Mouse (Mus musculus) adrenal gland, adult (tissue): ENCODE data around the gene Efnb1.

Source experiments
- DNase-seq, 2 experiments: peaks; one replicate each; pipeline ENCODE4 v3.0.0; 2022 to 2023; ENCODE audit warnings: low spot score in 1 of 2; ENCODE audit not compliant: inconsistent age in 2 of 2

The Efnb1 gene

GRCm38 (mm10) chrX:99152566-99153265 is 16.8 kb downstream of the Efnb1 start:
- DNase-seq = no peak

GRCm38 (mm10) chrX:99153266-99153646 is 17.3 kb downstream of the Efnb1 start:
- DNase-seq = no peak

DNA sequence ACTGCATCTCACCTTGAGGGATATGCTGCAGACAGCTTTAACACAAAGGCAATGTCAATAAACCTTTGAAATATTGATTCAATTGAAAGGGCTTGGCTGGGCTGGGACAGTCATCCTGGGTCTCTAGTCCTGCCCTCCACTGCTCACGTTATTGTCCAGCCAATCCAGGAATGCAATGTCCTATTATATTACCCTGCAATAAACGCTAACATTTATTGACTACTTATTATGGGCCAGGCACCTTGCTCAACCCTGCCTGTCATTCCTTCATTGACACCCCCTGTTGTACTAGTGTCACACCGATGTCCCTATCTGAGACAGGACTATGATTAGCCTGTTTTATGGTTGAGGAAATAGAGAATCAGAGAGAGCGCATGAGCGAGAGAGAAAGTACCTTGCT is 18.4 kb downstream of the Efnb1 start:
- DNase-seq = no peak

DNA sequence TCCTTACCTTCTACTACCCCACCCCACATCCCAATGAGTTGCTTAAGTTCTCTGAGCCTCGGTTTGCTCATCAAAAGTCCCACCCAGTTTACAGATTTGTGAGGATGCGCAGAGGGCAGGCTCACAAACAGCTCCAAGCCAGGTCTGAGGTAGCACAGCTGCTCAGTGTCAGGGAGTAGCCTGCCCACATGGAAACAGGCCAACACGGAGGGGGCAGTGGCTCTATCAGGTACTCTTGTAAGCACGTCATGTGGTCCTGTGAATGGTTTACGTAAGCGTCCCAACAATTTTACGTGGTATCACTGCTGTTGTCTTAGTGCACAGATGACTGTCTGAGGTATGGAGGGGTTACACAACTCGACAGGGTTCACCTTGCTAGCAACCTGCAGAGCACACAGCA is 23.1 kb downstream of the Efnb1 start:
- no peak for DNase-seq

DNA sequence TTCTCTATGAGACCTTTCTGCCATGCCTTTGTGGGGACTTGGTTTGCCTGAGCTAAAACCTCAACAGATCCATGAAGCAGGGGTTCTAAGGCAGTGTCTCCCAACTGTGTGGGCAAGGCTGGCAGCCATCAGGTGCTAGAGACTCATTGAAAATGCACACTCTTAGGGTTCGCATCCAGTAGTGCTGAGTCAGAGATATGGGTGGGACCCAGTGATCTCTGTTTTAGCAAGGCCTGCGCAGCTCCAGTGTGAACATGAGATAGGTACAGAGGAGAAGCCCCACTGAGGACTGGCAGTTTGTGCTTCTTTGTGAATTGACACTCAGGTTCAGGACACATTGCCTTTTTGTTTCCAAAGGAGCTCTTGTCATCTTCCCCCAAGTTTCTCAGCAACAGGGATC is 28.2 kb downstream of the Efnb1 start:
- DNase-seq = no peak

- no peak for DNase-seq
Observed at GRCm38 (mm10) chrX:99164855-99165368, 29.0 kb downstream of the Efnb1 start.

DNA sequence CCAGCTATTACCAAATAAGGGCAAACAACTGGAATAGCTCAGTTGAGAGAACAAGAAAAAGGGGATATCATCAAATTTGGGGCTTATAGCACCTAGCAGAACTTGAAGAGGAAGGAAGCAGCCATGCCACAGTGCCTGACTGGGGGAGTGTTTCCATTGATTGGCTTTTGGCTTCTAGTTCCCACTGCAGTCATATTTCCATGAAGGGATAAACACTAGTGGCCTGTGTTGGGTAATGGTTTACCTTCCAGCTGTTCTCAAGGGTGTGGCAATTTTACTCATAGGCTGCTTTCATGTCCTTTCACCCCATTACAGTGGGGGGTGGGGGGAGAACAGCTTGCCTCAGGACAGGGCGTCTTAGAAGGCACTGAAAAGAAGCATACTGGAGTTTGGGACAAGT is 31.1 kb downstream of the Efnb1 start:
- no peak for DNase-seq

GRCm38 (mm10) chrX:99167550-99167949 is 31.6 kb downstream of the Efnb1 start:
- no peak for DNase-seq

- DNase-seq = no peak
Observed at GRCm38 (mm10) chrX:99172301-99172700, 36.4 kb downstream of the Efnb1 start.

- DNase-seq = no peak
Observed at GRCm38 (mm10) chrX:99185081-99185596, 49.2 kb downstream of the Efnb1 start.

DNA sequence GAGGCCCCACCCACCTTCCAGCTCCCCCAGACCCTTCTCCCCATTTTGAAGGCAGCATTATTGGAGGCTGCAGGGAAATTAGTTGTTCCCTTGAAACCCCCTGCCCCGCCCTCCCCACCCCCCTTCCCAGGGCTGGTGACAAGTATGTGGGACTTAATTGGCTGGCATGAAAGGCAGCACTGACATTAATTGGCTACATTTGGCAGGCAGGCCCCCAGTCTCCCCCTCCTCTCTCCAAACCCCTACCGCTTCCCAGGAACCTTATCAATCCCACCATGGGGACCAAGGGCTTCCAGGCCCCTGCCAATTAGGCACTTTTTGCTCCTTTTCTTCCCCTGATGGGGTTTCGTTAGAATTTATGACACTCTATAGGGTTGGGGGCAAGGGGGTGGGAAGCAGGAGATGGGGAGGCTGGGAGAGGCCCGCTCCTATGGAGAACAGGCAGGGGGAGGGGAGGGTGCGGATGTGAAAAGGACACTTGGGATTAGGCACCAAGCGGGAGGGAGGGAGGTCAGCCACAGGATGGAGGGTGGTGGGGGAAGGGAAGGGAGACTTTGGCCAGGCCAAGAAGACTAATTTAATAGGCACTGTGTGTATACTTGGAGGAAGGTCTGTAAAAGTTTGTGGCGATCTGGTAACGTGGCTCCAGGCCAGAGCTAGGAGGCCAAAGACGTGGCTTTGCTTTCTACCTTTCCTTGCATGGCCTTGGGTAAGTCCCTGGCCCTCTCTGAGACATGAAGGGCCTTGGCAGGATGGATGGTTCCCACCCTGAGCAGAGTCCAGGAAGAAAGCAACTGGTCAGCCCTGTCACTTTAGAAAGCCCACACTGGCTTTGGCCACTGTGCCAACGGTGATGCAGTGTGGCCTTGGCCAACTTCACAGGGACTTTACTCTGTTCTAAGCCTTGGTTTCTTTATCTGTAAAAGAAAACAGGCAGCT is 50.8 kb downstream of the Efnb1 start:
- DNase-seq = peak; percentile 77 to 88

GRCm38 (mm10) chrX:99191441-99192087 is 55.6 kb downstream of the Efnb1 start:
- no peak for DNase-seq

GRCm38 (mm10) chrX:99196910-99197309 is 61.0 kb downstream of the Efnb1 start:
- DNase-seq = no peak

DNA sequence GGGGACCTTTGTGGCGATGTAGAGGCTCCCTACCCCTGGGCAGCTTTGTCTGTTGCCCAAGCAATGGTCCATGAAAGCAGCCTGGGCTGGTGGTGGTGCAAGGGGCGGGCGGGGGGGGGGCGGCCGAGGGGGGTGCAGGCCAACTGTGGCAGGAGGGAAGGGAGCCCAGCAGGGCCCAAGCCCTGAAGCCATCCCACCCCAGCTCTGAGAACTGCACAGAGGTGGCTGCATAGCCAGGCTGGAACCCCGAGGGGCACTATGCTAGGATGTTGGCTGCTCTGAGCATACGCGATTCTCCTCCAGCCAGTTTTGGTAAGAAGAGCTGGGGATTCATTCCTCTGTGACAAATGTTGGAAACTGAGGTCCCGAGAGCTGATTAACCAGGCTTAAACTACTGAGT is 62.6 kb downstream of the Efnb1 start:
- DNase-seq = no peak
